Comparison of ENCODE assay signal across 7 mouse cellular contexts in the genomic region with DNA sequence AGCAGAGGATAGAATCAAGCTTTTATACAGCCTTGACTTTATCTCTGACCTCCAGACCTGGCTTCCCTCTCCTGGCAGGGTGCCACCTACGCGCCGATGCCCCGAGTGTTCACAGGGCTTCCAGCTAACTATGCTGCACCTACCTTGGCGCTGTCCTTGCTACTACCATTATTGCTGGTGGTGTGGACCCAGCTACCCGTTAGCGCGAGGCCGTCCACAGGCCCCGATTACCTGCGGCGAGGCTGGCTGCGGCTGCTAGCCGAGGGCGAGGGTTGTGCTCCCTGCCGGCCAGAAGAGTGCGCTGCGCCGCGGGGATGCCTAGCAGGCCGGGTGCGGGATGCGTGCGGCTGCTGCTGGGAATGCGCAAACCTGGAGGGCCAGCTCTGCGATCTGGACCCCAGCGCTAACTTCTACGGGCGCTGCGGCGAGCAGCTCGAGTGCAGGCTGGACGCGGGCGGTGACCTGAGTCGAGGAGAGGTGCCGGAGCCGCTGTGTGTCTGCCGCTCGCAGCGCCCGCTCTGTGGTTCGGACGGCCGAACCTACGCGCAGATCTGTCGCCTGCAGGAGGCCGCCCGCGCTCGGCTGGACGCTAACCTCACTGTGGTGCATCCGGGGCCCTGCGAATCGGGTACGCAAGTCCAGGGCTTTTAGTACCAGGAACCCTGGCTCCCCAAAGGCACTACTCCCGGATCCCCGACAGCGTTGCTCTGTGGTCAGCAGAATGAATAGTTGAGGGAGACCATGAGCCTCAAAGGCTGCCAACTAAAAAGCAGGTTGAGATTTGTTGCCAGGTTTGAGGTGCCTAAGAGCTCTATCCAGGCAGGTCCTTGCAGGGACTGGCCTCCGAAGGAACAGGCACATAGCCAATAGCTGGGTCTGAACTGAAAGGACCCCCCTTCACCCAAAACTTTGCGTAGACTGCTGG. TPM values are rescaled to one million over a fixed set of nuclear protein-coding genes. Genes with fewer than 3 reads are reported as not detected.
A peak's percentile ranks its signal among the peaks of the same experiment; 100 is the strongest.
DNase-seq lines count a peak whose midpoint lies in the region; ATAC-seq and TF ChIP-seq lines count a peak whose summit lies in the region.

No protein-coding gene starts in this region.

- CTCF ChIA-PET in Patski (lab: Charles Lee): interaction anchor here (0.9 to 4.9 kb wide), 8 partner anchors 11 to 86 kb away, joined by 3 to 43 read pairs (median 8); partner anchors contain the start of genes Lzts2 and Sfxn3

- H3K4me1 ChIP-seq in brown adipose tissue, adult 24 weeks (ENCODE audit: control insufficient read depth, insufficient read depth, insufficient read length, low read length): peaks cover 6% of the 10 kb centered on the region; the same call in 1 of the 2 replicates
- H3K4me1 ChIP-seq in forebrain, embryonic 12.5 days: peaks cover 44% of the 10 kb centered on the region
- peaks cover 28% of the 10 kb centered on the region for H3K4me1 ChIP-seq in hindbrain, embryonic 14.5 days (replicated peaks; ENCODE audit: control insufficient read depth, insufficient read depth, low read length)
- H3K4me1 ChIP-seq in limb, embryonic 15.5 days: peaks cover 66% of the 10 kb centered on the region
- peaks cover 46% of the 10 kb centered on the region for H3K4me1 ChIP-seq in midbrain, embryonic 15.5 days
- H3K4me1 ChIP-seq in stomach, postnatal 0 days (replicated peaks; ENCODE audit: control insufficient read depth, insufficient read depth): peaks cover 17% of the 10 kb centered on the region

- H3K9me3 ChIP-seq in forebrain, embryonic 12.5 days: no peaks in the 10 kb centered on the region
- no peaks in the 10 kb centered on the region for H3K9me3 ChIP-seq in hindbrain, embryonic 14.5 days (ENCODE audit: control insufficient read depth, low read length)
- H3K9me3 ChIP-seq in limb, embryonic 15.5 days: no peaks in the 10 kb centered on the region
- no peaks in the 10 kb centered on the region for H3K9me3 ChIP-seq in midbrain, embryonic 15.5 days
- H3K9me3 ChIP-seq in stomach, postnatal 0 days (ENCODE audit: control insufficient read depth, low read length): no peaks in the 10 kb centered on the region

- peak overlapping the region; percentile 36; the same call in 1 of the 2 replicates for H3K9ac ChIP-seq in forebrain, embryonic 12.5 days
- peak overlapping the region; percentile 32 for H3K9ac ChIP-seq in hindbrain, embryonic 14.5 days
- H3K9ac ChIP-seq in limb, embryonic 15.5 days: peak overlapping the region; percentile 50
- no peak overlapping the region; the same call in 1 of the 2 replicates for H3K9ac ChIP-seq in midbrain, embryonic 15.5 days
- peak overlapping the region; percentile 48 for H3K9ac ChIP-seq in stomach, postnatal 0 days (ENCODE audit: low read length)

- H3K4me2 ChIP-seq in forebrain, embryonic 12.5 days: peak overlapping the region; percentile 87
- H3K4me2 ChIP-seq in hindbrain, embryonic 14.5 days (replicated peaks): peak overlapping the region; percentile 52
- peak overlapping the region; percentile 92 for H3K4me2 ChIP-seq in limb, embryonic 15.5 days
- H3K4me2 ChIP-seq in midbrain, embryonic 15.5 days: peak overlapping the region; percentile 52
- peak overlapping the region; percentile 95 for H3K4me2 ChIP-seq in stomach, postnatal 0 days (replicated peaks; ENCODE audit: low read depth)

- in situ Hi-C loops in Patski (cut with MboI; ENCODE audit: low pct_unique_long_range_greater_than_20kb): no loop called here

- WGBS in forebrain, embryonic 12.5 days: 1% methylated on average over 62 of the region's 62 CpGs
- under 1% methylated on average over 62 of the region's 62 CpGs for WGBS in hindbrain, embryonic 14.5 days
- WGBS in limb, embryonic 15.5 days: 1% methylated on average over 62 of the region's 62 CpGs
- under 1% methylated on average over 62 of the region's 62 CpGs for WGBS in midbrain, embryonic 15.5 days
- WGBS in stomach, postnatal 0 days: 3% methylated on average over 56 of the region's 62 CpGs

- peak overlapping the region; percentile 62 for H3K4me3 ChIP-seq in brown adipose tissue, adult 24 weeks (ENCODE audit: insufficient read depth, low read depth, low read length)
- peak overlapping the region; percentile 34 for H3K4me3 ChIP-seq in forebrain, embryonic 12.5 days (replicated peaks)
- peak overlapping the region; percentile 30 for H3K4me3 ChIP-seq in hindbrain, embryonic 14.5 days (replicated peaks; ENCODE audit: low read length)
- peak overlapping the region; percentile 69 for H3K4me3 ChIP-seq in limb, embryonic 15.5 days
- peak overlapping the region; percentile 73 for H3K4me3 ChIP-seq in midbrain, embryonic 15.5 days
- H3K4me3 ChIP-seq in stomach, postnatal 0 days (ENCODE audit: low read depth, low read length): peak overlapping the region; percentile 45

- no peak for DNase-seq in Patski (ENCODE audit: low read depth, low spot score)
- DNase-seq in hindbrain, embryonic 14.5 days (ENCODE audit: low spot score): peak; percentile 45
- DNase-seq in stomach, postnatal 0 days (ENCODE audit: low spot score): peak; percentile 70

- POLR2A ChIA-PET in Patski (lab: Charles Lee): interaction anchor here (0.6 kb wide), 1 partner anchor 98 kb away, joined by 6 read pairs; no protein-coding TSS in a partner anchor

- H3K27ac ChIP-seq in brown adipose tissue, adult 24 weeks (replicated peaks; ENCODE audit: low read depth, low read length): no peak overlapping the region
- H3K27ac ChIP-seq in forebrain, embryonic 12.5 days: no peak overlapping the region
- no peak overlapping the region for H3K27ac ChIP-seq in hindbrain, embryonic 14.5 days
- H3K27ac ChIP-seq in limb, embryonic 15.5 days: peak overlapping the region; percentile 99
- H3K27ac ChIP-seq in midbrain, embryonic 15.5 days: no peak overlapping the region
- H3K27ac ChIP-seq in stomach, postnatal 0 days (replicated peaks): 0 out of 2 replicates have a peak overlapping the region, but pooled peaks have one; percentile 13

- no peak for TF ChIP-seq EP300 in stomach, postnatal 0 days (optimal IDR thresholded peaks at IDR 0.05)

- peak; percentile 45 for ATAC-seq in Patski
- no peak for ATAC-seq in forebrain, embryonic 12.5 days (ENCODE audit: low FRiP score)
- no peak for ATAC-seq in hindbrain, embryonic 14.5 days (ENCODE audit: low FRiP score)
- no peak for ATAC-seq in limb, embryonic 15.5 days (ENCODE audit: insufficient number of reproducible peaks, low FRiP score, low TSS enrichment, low read depth)
- no peak for ATAC-seq in midbrain, embryonic 15.5 days (replicated peaks)
- ATAC-seq in stomach, postnatal 0 days (ENCODE audit: low FRiP score, low TSS enrichment): no peak

- peaks cover 23% of the 10 kb centered on the region for H3K27me3 ChIP-seq in Patski
- H3K27me3 ChIP-seq in forebrain, embryonic 12.5 days: peaks cover 80% of the 10 kb centered on the region
- H3K27me3 ChIP-seq in hindbrain, embryonic 14.5 days (ENCODE audit: control insufficient read depth, insufficient read depth, low read length): peaks cover 74% of the 10 kb centered on the region
- peaks cover 58% of the 10 kb centered on the region for H3K27me3 ChIP-seq in limb, embryonic 15.5 days
- peaks cover 61% of the 10 kb centered on the region for H3K27me3 ChIP-seq in midbrain, embryonic 15.5 days (replicated peaks)
- H3K27me3 ChIP-seq in stomach, postnatal 0 days (ENCODE audit: control insufficient read depth, insufficient read depth, low read length): peaks cover 14% of the 10 kb centered on the region; the same call in 1 of the 2 replicates

- no peak for TF ChIP-seq CTCF in Patski (IDR thresholded peaks at IDR 0.05)
- peak; percentile 72 for TF ChIP-seq CTCF in stomach, postnatal 0 days (IDR thresholded peaks at IDR 0.05; ENCODE audit: low read depth)

- no peaks in the 10 kb centered on the region for H3K36me3 ChIP-seq in forebrain, embryonic 12.5 days (replicated peaks)
- no peaks in the 10 kb centered on the region for H3K36me3 ChIP-seq in hindbrain, embryonic 14.5 days (replicated peaks; ENCODE audit: control insufficient read depth, insufficient read depth)
- no peaks in the 10 kb centered on the region for H3K36me3 ChIP-seq in limb, embryonic 15.5 days
- H3K36me3 ChIP-seq in midbrain, embryonic 15.5 days (replicated peaks): no peaks in the 10 kb centered on the region
- no peaks in the 10 kb centered on the region for H3K36me3 ChIP-seq in stomach, postnatal 0 days (ENCODE audit: control insufficient read depth, insufficient read depth, low read length)

RNA-seq across cellular contexts. Expression of gene Kazald1, which starts 1.8 kb away (rescaled TPM):
- 2.1 TPM for polyA plus RNA-seq in Patski (2021)
- polyA plus RNA-seq in brown adipose tissue, adult 24 weeks (2012; ENCODE audit: insufficient read depth, insufficient read length, missing spikeins): 5.4 and 8.8 TPM in 2 replicates
- 0.86 and 0.95 TPM in 2 replicates for polyA plus RNA-seq in forebrain, embryonic 12.5 days (2016; fragmentation: Nextera tagmentation; extraction: Ambion mirVana)
- 2.5 and 4.9 TPM in 2 replicates for polyA plus RNA-seq in hindbrain, embryonic 14.5 days (2014; fragmentation: Nextera tagmentation; extraction: Ambion mirVana)
- polyA plus RNA-seq in limb, embryonic 15.5 days (2015; fragmentation: Nextera tagmentation; extraction: Ambion mirVana): 38.5 and 60.8 TPM in 2 replicates
- 1.3 TPM in 2 replicates for polyA plus RNA-seq in midbrain, embryonic 15.5 days (2015; fragmentation: Nextera tagmentation; extraction: Ambion mirVana)
- polyA plus RNA-seq in stomach, postnatal 0 days (2015; fragmentation: Nextera tagmentation; extraction: Ambion mirVana): 3.0 and 3.8 TPM in 2 replicates

RNA-seq across cellular contexts. Expression of gene Sfxn3, which starts 29.5 kb away (rescaled TPM):
- 77.1 TPM for polyA plus RNA-seq in Patski (2021)
- 2.0 and 5.0 TPM in 2 replicates for polyA plus RNA-seq in brown adipose tissue, adult 24 weeks (2012; ENCODE audit: insufficient read depth, insufficient read length, missing spikeins)
- 30.3 and 30.4 TPM in 2 replicates for polyA plus RNA-seq in forebrain, embryonic 12.5 days (2016; fragmentation: Nextera tagmentation; extraction: Ambion mirVana)
- 67.8 and 77.0 TPM in 2 replicates for polyA plus RNA-seq in hindbrain, embryonic 14.5 days (2014; fragmentation: Nextera tagmentation; extraction: Ambion mirVana)
- 33.8 and 36.9 TPM in 2 replicates for polyA plus RNA-seq in limb, embryonic 15.5 days (2015; fragmentation: Nextera tagmentation; extraction: Ambion mirVana)
- polyA plus RNA-seq in midbrain, embryonic 15.5 days (2015; fragmentation: Nextera tagmentation; extraction: Ambion mirVana): 89.6 and 97.2 TPM in 2 replicates
- 26.7 and 29.7 TPM in 2 replicates for polyA plus RNA-seq in stomach, postnatal 0 days (2015; fragmentation: Nextera tagmentation; extraction: Ambion mirVana)

RNA-seq across cellular contexts. Expression of gene Pdzd7, which starts 31.3 kb away (rescaled TPM):
- 4.9 TPM for polyA plus RNA-seq in Patski (2021)
- polyA plus RNA-seq in brown adipose tissue, adult 24 weeks (2012; ENCODE audit: insufficient read depth, insufficient read length, missing spikeins): not detected in 2 replicates
- 0.45 and 0.50 TPM in 2 replicates for polyA plus RNA-seq in forebrain, embryonic 12.5 days (2016; fragmentation: Nextera tagmentation; extraction: Ambion mirVana)
- polyA plus RNA-seq in hindbrain, embryonic 14.5 days (2014; fragmentation: Nextera tagmentation; extraction: Ambion mirVana): 2.5 and 2.9 TPM in 2 replicates
- 0.16 and 0.37 TPM in 2 replicates for polyA plus RNA-seq in limb, embryonic 15.5 days (2015; fragmentation: Nextera tagmentation; extraction: Ambion mirVana)
- polyA plus RNA-seq in midbrain, embryonic 15.5 days (2015; fragmentation: Nextera tagmentation; extraction: Ambion mirVana): 3.2 and 4.1 TPM in 2 replicates
- 0.33 TPM in 2 replicates for polyA plus RNA-seq in stomach, postnatal 0 days (2015; fragmentation: Nextera tagmentation; extraction: Ambion mirVana)

Comparison
In these comparisons a context has a peak if more than half of its experiments do, and no peak if none do; other contexts are left out.
1. H3K27ac ChIP-seq: peak in limb, embryonic 15.5 days (single experiment) and stomach, postnatal 0 days (single experiment); none in brown adipose tissue, adult 24 weeks (single experiment), forebrain, embryonic 12.5 days (single experiment), hindbrain, embryonic 14.5 days (single experiment) and midbrain, embryonic 15.5 days (single experiment).
2. Peak in every context shown above with its lines, with median percentiles within 50 percentile points of each other: H3K4me3 ChIP-seq and H3K4me2 ChIP-seq.